Mouse (Mus musculus): ENCODE data around the gene Sec24a.

- TF ChIP-seq CTCF (IDR thresholded peaks at IDR 0.05) (no peak), EP300 (IDR thresholded peaks at IDR 0.05) (no peak)
These were observed 120.2 kb downstream of the Sec24a start for GRCm38 (mm10) chr11:51643202-51643601.

Data from lung, postnatal 0 days (tissue).